Mouse (Mus musculus) kidney, embryonic 14.5 days (tissue): Measurements from ENCODE around the gene Prrc2a. TPM values are rescaled to one million over a fixed set of nuclear protein-coding genes. Genes with fewer than 3 reads are reported as not detected.

Source experiments
- ATAC-seq: fragments of 200-750 bp; cut with Nextera tagmentation; 2 replicates; pipeline ENCODE4 v1.8.0; 2017; ENCODE audit warnings: moderate number of reproducible peaks, mild to moderate bottlenecking, moderate TSS enrichment, moderate library complexity; ENCODE audit not compliant: low FRiP score, low TSS enrichment
- H3K27ac ChIP-seq: fragments of 300-500 bp; sonication (generic); 2 replicates; pipeline ENCODE4 v1.5.1; 2014; ENCODE audit warnings: low read depth, mild to moderate bottlenecking, low read length, moderate library complexity, mixed read lengths
- H3K27me3 ChIP-seq: fragments of 300-500 bp; sonication (generic); 2 replicates; pipeline ENCODE4 v1.6.1; 2014; ENCODE audit warnings: mild to moderate bottlenecking, low read length; ENCODE audit not compliant: control insufficient read depth, insufficient read depth
- H3K36me3 ChIP-seq: fragments of 300-500 bp; sonication (generic); 2 replicates; pipeline ENCODE4 v1.6.1; 2014; ENCODE audit warnings: low read length, mixed read lengths; ENCODE audit not compliant: control insufficient read depth, insufficient read depth
- H3K4me1 ChIP-seq: fragments of 300-500 bp; sonication (generic); 2 replicates; pipeline ENCODE4 v1.6.1; 2014; ENCODE audit warnings: low read length, mixed read lengths; ENCODE audit not compliant: control insufficient read depth, insufficient read depth
- H3K4me2 ChIP-seq: fragments of 300-500 bp; sonication (generic); replicated peaks from 2 replicates; pipeline ENCODE4 v1.6.1; 2014; ENCODE audit warnings: low read depth, mild to moderate bottlenecking, low read length
- H3K4me3 ChIP-seq: fragments of 300-500 bp; sonication (generic); 2 replicates; pipeline ENCODE4 v1.5.1; 2014; ENCODE audit warnings: mild to moderate bottlenecking, low read length
- H3K9ac ChIP-seq: fragments of 300-500 bp; sonication (generic); 2 replicates; pipeline ENCODE4 v1.6.1; 2014; ENCODE audit warnings: low read depth, mild to moderate bottlenecking, low read length, moderate library complexity
- H3K9me3 ChIP-seq: fragments of 300-500 bp; sonication (generic); 2 replicates; pipeline ENCODE4 v1.6.1; 2016; ENCODE audit warnings: low read length; ENCODE audit not compliant: control insufficient read depth
- WGBS: fragments of 180-500 bp; shearing (Covaris S2); extraction: QIAGEN DNeasy Blood & Tissue Kit; methylation state at CpG from one replicate; pipeline ENCODE4 v1.1.7; 2014; 5-methylcytosine and 5-hydroxymethylcytosine counted together
- polyA plus RNA-seq: library from polyadenylated mRNA; unstranded; fragments of >200 nt; fragmentation: Nextera tagmentation; extraction: Ambion mirVana; gene quantifications from 2 replicates; pipeline ENCODE4 v1.2.1, GENCODE M21; 2014

Gene Prrc2a
- polyA plus RNA-seq, 1 experiment from 2014 or later, result 248 TPM

GRCm38 (mm10) chr17:35193881-35194843, 29.5 kb upstream of the Prrc2a start, which contains the start of gene Ltb:
TSS of gene Ltb (plus strand) at chr17:35194439.
- ATAC-seq, result no peak
- Histone ChIP-seq H3K36me3 (no peaks in the 10 kb centered on the region), H3K9ac (peak within 1 kb of the TSS; percentile 34), H3K27ac (no peak within 1 kb of the TSS), H3K4me1 (peaks cover 14% of the 10 kb centered on the region), H3K9me3 (no peaks in the 10 kb centered on the region), H3K27me3 (peaks cover 35% of the 10 kb centered on the region), H3K4me2 (peak within 1 kb of the TSS; percentile 65), H3K4me3 (no peak within 1 kb of the TSS; the same call in 1 of the 2 replicates)
- WGBS, result 60% methylated on average over 28 of the region's 28 CpGs

GRCm38 (mm10) chr17:35192924-35193323, 28.2 kb upstream of the Prrc2a start:
- Histone ChIP-seq H3K4me2 (no peak overlapping the region), H3K9ac (no peak overlapping the region), H3K27ac (no peak overlapping the region), H3K9me3 (no peaks in the 10 kb centered on the region), H3K4me3 (no peak overlapping the region), H3K27me3 (peaks cover 31% of the 10 kb centered on the region), H3K36me3 (no peaks in the 10 kb centered on the region), H3K4me1 (peaks cover 14% of the 10 kb centered on the region)
- no peak for ATAC-seq
- WGBS, result 89% methylated on average over 5 of the region's 5 CpGs

GRCm38 (mm10) chr17:35191723-35192122, 27.0 kb upstream of the Prrc2a start:
- 65% methylated on average over 2 of the region's 2 CpGs for WGBS
- no peak overlapping the region for H3K27ac ChIP-seq
- H3K36me3 ChIP-seq, result no peaks in the 10 kb centered on the region
- H3K4me1 ChIP-seq, result peaks cover 15% of the 10 kb centered on the region
- H3K9me3 ChIP-seq, result no peaks in the 10 kb centered on the region
- H3K4me3 ChIP-seq, result no peak overlapping the region
- ATAC-seq, result no peak
- H3K27me3 ChIP-seq, result peaks cover 25% of the 10 kb centered on the region
- no peak overlapping the region for H3K4me2 ChIP-seq
- no peak overlapping the region for H3K9ac ChIP-seq

- ATAC-seq, result no peak
- Histone ChIP-seq H3K4me2 (no peak overlapping the region), H3K4me1 (peaks cover 14% of the 10 kb centered on the region; the same call in 1 of the 2 replicates), H3K27me3 (peaks cover 9% of the 10 kb centered on the region), H3K9ac (no peak overlapping the region), H3K36me3 (no peaks in the 10 kb centered on the region), H3K27ac (no peak overlapping the region), H3K9me3 (no peaks in the 10 kb centered on the region), H3K4me3 (no peak overlapping the region)
- WGBS, result 76% methylated on average over 4 of the region's 4 CpGs
Measured at GRCm38 (mm10) chr17:35190096-35190495, 25.4 kb upstream of the Prrc2a start.

GRCm38 (mm10) chr17:35189186-35189585, 24.5 kb upstream of the Prrc2a start:
- WGBS, result 67% methylated on average over 1 of the region's 1 CpGs
- no peak overlapping the region for H3K27ac ChIP-seq

GRCm38 (mm10) chr17:35187959-35188610, 23.4 kb upstream of the Prrc2a start, which contains the start of gene Lst1:
TSS of gene Lst1 (minus strand) at chr17:35188439.
- H3K4me2 ChIP-seq, result no peak within 1 kb of the TSS
- no peak within 1 kb of the TSS for H3K27ac ChIP-seq
- WGBS, result 75% methylated on average over 7 of the region's 7 CpGs
- H3K27me3 ChIP-seq, result no peaks in the 10 kb centered on the region
- H3K36me3 ChIP-seq, result no peaks in the 10 kb centered on the region
- no peak within 1 kb of the TSS for H3K4me3 ChIP-seq
- no peak within 1 kb of the TSS for H3K9ac ChIP-seq
- no peak for ATAC-seq
- peaks cover 9% of the 10 kb centered on the region; the same call in 1 of the 2 replicates for H3K4me1 ChIP-seq
- H3K9me3 ChIP-seq, result no peaks in the 10 kb centered on the region

More at GRCm38 (mm10) chr17:35189186-35189585, 24.5 kb upstream of the Prrc2a start:
- peaks cover 1% of the 10 kb centered on the region; the same call in 1 of the 2 replicates for H3K27me3 ChIP-seq
- H3K4me2 ChIP-seq, result no peak overlapping the region
- no peak overlapping the region for H3K4me3 ChIP-seq
- H3K36me3 ChIP-seq, result no peaks in the 10 kb centered on the region
- peaks cover 13% of the 10 kb centered on the region; the same call in 1 of the 2 replicates for H3K4me1 ChIP-seq
- no peak for ATAC-seq
- H3K9ac ChIP-seq, result no peak overlapping the region
- no peaks in the 10 kb centered on the region for H3K9me3 ChIP-seq

- Histone ChIP-seq H3K27me3 (no peaks in the 10 kb centered on the region), H3K36me3 (no peaks in the 10 kb centered on the region), H3K4me3 (no peak overlapping the region), H3K4me2 (no peak overlapping the region), H3K9ac (no peak overlapping the region), H3K27ac (no peak overlapping the region), H3K4me1 (peaks cover 9% of the 10 kb centered on the region; the same call in 1 of the 2 replicates), H3K9me3 (no peaks in the 10 kb centered on the region)
- 58% methylated on average over 4 of the region's 4 CpGs for WGBS
- no peak for ATAC-seq
Measured at GRCm38 (mm10) chr17:35187345-35187744, 22.6 kb upstream of the Prrc2a start.

- Histone ChIP-seq H3K4me2 (peak overlapping the region; percentile 55), H3K27me3 (no peaks in the 10 kb centered on the region), H3K9me3 (no peaks in the 10 kb centered on the region), H3K36me3 (no peaks in the 10 kb centered on the region), H3K27ac (peak overlapping the region; percentile 57; the same call in 1 of the 2 replicates), H3K4me3 (peak overlapping the region; percentile 37), H3K9ac (no peak overlapping the region), H3K4me1 (peaks cover 9% of the 10 kb centered on the region; the same call in 1 of the 2 replicates)
- peak; percentile 33 for ATAC-seq
- 2% methylated on average over 4 of the region's 4 CpGs for WGBS
Measured at GRCm38 (mm10) chr17:35186681-35187080, 22.0 kb upstream of the Prrc2a start.
